Mouse (Mus musculus): ENCODE results near the gene Tmprss11c.
"Not testable (repeated sequence)": the region's sequence is repeated elsewhere in the genome, so short reads cannot be mapped to it uniquely, and the experiment has no call there.

The Tmprss11c gene

DNA sequence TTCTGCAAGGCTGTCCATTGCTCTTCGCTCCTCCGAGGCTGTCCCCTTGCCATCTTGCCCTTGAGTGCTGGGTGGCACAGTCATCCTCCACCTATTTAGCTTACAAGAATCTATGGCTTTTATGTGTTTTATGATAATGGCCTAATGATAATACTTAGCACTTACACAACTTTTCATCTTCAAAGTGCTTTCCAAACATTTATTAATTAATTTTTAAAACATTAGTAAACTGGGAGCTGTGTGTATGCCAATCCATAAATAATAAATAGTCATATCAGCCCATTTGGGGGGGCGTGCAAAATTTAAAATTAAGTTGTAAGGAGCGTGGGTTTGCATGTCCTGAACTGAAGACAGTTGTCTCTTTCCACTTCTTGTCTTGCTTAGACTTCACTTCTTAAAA, at the start of gene Tmprss11c:
Tmprss11c (minus strand) TSS at position 101 of the 400 bp plus-strand sequence.
- no peak for DNase-seq

DNA sequence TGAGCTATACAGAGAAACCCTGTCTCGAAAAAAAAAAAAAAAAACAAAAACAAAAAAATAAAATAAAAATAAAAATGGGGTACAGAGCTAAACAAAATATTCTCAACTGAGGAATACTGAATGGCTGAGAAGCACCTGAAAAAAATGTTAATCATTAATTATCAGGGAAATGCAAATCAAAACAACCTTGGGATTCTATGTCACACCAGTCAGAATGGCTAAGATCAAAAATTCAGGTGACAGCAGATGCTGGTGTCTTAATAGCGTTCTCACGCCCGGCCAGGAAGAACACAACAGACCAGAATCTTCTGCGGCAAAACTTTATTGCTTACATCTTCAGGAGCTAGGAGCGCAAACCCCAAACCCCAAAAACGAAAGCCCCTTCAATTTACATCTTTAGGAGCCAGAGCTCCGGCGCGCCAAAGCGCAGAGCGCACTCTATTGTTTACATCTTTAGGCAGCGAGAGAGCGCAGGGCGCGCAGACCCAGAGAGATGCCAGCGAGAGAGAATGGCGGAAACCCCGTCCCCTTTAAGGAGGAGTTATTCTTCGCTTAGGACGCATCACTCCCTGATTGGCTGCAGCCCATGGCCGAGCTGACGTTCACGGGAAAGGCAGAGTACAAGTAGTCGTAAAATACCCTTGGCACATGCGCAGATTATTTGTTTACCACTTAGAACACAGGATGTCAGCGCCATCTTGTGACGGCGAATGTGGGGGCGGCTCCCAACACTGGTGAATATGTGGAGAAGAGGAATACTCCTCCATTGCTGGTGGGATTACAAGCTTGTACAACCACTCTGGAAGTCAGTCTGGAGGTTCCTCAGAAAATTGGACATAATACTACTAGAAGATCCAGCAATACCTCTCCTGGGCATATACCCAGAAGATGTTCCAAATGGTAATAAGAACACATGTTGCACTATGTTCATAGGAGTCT, 29.2 kb upstream of the Tmprss11c start:
- DNase-seq: not testable (repeated sequence)

DNA sequence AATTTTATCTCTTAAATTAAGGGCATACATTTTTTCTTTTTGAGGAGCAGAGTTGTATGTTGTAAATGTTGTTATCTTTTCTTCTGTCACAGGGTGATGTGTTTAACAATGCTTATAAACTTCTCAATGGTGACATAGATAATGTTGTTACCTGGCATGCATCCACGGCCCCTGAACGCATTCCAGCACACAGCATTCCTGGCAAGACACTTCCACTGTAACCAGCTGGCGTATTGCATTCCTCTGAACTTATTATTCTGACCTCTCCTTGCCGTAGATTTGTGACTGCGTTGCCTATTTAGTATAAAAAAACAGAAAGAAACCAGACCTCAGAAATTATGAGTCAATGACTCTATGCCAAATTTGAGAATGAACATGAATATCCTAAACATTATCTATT, 17.0 kb upstream of the Tmprss11c start:
- DNase-seq: no peak

DNA sequence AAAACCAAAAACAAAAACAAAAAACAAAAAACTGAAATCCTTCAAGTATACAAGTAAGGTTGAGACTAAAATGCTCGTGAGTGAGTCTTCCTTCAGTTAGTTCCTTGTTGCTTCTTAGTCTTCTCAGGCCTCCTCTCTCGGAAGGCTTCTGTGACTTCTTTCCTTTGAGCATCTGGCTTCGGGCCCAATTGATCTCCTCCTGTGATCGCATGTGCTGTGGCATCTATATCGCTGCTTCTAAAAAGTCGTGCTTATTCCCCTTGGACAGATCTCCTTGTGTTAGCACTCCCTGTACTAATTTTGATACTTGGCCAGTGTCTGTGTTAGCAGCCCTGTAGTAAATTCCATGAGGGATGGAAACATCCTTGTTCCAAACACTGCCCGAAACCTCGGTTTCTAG, 14.8 kb upstream of the Tmprss11c start:
- DNase-seq: no peak

DNA sequence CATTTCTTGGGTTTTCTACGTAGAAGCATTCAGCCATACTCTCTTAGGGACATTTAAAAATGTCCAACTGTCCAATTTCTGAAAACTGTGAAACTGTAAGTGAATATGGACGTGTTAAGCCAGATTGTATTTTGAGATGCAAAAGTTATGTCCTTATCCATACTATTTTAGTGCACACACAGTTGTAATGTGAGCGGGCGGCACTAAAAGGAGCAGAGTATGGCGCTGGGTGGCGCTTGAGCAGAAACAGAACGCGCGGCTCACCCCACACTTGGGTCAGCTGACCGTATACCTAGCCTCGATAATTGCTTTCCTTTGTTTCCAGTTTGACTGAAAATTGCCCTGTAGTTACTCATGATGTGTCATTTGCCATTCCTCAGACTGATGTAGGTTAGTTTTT, 42.5 kb downstream of the Tmprss11c start:
- DNase-seq: no peak

DNA sequence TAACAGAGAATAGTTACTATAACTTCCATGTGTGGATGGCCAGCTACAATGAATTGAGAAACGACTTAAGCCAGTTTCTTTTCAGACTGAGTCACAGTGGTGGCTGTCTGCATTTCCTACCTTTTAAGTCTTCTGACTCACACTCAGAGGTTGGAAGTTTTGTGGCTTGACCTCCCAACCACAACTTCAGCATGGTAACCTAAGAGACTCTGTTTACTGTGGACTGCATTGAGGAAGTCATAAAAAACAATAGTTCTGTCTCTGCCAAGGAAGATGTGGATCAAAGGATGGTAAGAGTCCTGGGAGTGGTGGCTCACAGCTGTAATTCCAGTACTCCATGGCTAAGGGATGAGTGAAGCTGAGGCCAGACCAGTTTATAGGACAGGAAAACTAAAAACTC, 44.2 kb downstream of the Tmprss11c start:
- DNase-seq: no peak

DNA sequence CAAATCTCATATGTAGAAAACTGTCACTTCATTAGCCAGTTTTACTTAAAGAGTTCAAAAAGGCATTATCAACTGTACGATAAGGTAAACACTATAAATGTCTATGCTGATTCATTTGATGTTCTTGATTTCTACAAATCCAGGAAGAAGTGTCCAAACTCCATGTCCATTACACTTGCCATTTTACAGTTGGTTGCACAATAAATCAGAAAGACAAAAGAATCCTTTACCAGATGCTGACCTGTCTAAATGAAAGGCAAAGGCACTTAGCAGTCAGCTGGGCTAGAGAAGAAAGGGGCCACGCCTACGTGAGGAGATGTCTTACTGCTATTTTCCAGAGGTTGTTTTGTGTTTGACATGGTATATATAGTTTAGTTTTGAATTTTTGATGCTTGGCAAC, 44.8 kb downstream of the Tmprss11c start:
- DNase-seq: no peak

DNA sequence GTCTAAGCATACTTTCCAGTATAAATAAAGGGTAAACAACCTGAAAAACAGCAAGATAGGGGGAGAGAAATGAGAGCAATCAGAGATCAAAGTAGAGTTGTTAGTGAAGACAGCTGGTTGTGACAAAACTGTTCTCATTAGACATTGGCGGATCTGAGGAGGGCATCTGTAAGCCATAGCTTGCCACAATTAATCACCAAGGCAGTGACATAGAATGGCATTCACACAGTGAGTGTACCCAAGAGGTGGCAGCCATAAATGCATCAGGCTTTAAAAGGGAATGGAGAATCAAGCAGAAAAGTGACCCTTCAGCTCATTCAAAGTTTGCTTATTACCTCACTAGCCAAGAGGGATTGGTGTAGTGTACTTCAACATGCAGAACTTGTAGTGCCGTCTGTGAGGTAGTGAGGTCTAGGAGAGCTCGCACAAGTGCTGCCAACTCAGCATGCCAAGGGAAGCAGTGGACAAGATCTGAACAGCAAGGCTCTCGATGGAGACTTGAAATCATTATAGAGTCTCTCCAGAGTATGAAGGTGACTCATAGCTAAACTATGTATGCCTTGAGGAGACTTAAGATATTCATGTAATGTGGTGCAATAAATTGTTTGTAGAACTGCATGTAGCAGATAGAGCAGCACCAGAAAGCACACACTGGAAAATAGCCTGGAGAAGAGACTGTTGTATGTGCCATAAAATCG, 61.8 kb downstream of the Tmprss11c start:
- DNase-seq: no peak

DNA sequence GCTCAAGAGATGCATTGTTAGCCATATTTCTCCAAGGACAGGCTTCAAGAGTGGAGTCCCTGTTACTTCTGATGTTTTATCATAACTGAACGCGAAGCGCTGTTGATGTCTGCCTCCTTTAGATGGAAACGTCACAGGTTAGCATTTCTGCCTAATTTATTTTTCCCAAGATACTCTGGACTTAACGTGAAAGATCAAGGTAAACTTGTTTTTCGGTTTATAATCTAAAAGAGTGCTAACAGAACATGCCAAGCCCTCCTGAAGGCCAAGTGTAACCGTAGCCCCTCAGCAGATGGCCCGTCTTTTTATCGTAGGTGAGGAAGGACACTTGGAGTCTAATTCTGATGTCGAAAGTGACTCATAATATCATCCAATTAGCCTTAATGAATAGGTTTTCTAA, 91.3 kb downstream of the Tmprss11c start, which contains the start of gene Gnrhr:
Gnrhr (minus strand) TSS at position 101 of the 400 bp plus-strand sequence.
- DNase-seq: no peak

DNA sequence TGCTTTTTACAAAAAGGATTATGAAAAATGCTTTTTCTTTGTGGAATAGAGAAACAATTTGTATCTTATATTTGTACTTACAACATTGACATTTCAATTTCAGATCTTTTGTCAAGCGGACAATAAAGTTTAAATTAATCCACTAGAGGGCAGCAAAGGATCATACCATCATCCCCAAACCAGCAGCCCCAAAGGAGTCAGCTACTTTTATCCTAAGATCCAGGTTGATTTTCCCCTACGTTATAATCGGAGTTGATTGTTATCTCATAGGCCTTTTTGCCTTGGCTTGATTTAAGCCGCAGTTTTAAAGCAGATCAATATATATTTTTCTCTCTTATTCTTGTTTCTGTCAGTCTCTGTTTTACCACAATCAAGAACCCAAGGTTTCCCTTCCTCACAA, 97.8 kb downstream of the Tmprss11c start:
- DNase-seq: no peak

DNA sequence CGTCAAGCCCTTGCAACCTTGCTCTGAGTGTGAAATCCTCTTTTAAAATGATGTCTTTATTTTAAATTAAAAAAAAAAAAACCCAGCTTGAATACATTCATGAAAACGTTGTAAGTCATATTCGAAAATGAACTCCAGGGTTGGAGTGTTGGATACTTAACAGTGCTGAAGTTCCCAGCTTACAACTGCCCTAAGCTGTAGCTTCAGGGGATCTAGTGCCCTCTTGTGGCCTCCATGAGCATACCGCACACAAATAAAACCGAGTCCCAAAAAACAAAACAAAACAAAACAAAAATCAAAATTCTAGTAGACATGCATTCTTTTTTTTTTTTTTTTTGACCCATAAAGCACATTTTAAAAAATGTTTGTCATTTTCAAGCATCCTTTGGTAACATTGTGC, 98.3 kb downstream of the Tmprss11c start:
- DNase-seq: peak; percentile 34

DNA sequence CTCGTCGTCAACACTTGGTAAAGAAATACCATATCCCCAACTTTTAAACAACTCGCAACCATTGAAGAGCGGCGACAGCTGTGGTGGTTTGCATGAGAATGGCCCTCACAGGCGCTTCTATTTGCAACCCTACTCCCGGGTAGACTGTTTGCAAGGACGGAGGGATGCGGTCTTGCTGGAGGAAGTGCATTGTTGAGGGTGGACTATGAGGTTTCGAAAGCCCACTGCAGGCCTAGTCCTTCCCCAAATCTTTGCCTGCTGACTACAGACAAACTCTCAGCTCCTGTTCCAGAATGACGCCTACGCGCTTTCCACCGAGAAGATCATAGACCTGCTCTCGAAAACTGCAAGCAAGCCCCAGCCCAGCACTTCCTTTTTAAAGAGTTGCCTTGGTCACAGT, 98.8 kb downstream of the Tmprss11c start:
- no peak for DNase-seq

DNA sequence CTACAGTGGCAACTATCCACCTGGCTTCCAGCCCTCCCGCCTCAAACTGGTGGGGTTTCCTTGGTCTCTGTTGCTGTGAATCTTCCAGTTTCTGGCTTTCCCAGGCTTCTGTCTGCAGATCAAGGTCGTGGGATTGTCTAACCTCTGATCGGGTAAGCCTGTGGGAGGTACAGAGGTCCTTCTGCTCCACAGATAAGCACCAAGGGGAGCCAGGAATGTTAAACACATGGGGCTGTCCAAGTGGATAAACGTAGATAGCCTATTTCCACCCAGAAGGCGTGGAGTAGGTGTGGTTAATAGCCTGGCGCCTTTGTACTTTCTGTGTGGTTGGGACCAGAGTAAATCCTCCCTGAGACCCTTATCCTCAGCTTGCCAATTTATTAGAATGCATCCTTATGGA, 101.7 kb downstream of the Tmprss11c start:
- no peak for DNase-seq

Data from liver (tissue).